Mouse (Mus musculus) A20 (cell line): ENCODE measurements at regions not wholly inside any gene's neighbourhood (a gene's known extent, or its start where the extent isn't known, plus 50 kb on each side); places are given as distances from the start of the nearest gene placed in this dataset.

ENCODE experiments used
- DNase-seq: peaks from one replicate; pipeline ENCODE4 v3.0.0-alpha.2; 2011; ENCODE audit warnings: low read depth, low spot score

DNA sequence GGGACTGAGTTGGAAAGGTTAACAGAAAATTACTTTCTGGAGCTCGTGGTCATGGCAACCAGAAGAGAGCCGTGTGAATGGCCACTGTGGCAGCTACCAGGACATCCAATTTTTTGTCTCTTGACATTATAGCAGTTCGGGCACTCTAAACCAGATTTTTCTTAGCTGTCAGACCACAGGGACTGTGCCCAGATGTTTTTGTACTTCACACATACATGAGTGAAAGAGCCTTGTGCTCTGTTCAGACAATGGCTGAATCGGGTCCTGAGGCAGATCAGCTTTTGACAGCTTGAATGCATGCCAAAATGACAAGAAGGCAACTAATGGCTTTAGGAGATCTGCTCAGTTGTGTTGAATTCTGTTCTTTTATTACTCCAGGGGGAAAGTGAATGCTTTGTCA lies 505.2 kb upstream of the Pdzrn3 start:
- no peak for DNase-seq

DNA sequence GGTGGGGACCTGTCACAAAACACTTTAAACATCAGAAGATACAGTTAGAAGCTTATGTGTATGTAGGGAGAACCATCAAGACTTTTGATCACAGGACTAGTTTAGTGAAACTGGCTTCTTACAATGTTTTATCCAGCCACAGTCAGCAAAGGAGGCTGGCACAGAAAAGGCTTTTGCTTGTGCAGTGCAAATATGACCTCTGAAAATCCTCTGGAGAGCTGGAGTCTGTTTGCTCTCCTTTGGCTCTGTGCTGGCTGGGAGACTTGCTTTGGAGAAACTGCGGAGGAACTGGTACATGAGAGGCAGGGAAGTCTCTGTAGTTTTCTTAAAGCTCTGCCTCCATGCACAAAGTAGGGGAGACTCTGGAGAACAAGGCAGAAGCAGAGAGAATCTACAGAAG lies 497.2 kb upstream of the Pdzrn3 start:
- no peak for DNase-seq

GRCm38 (mm10) chr6:101858895-101859294 lies 481.2 kb upstream of the Pdzrn3 start:
- no peak for DNase-seq

DNA sequence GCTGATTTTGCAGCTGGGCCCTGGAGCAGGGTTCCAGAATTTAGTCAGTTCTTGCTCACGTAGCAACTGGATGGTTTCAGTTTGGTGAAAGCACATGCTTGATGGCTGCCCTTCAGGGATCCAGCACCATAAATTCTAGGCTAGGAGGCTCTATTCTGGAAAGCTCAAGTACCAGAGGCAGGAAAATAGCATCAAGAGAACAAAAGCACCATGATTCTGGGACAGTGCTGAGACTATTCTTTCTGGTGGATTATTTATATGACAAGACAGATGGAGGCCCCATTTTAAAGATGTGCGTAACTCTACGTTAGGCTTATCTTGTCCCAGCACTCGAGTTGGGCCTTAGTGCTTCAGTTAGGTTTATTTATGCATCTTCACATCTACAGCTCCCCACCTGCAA lies 463.0 kb upstream of the Pdzrn3 start:
- DNase-seq, result no peak

GRCm38 (mm10) chr6:101837563-101837962 lies 459.9 kb upstream of the Pdzrn3 start:
- DNase-seq, result no peak

- no peak for DNase-seq
Measured at GRCm38 (mm10) chr6:101793986-101794385, 416.3 kb upstream of the Pdzrn3 start.

- peak; percentile 39 for DNase-seq
Measured at GRCm38 (mm10) chr6:101777864-101778263, 400.2 kb upstream of the Pdzrn3 start.

DNA sequence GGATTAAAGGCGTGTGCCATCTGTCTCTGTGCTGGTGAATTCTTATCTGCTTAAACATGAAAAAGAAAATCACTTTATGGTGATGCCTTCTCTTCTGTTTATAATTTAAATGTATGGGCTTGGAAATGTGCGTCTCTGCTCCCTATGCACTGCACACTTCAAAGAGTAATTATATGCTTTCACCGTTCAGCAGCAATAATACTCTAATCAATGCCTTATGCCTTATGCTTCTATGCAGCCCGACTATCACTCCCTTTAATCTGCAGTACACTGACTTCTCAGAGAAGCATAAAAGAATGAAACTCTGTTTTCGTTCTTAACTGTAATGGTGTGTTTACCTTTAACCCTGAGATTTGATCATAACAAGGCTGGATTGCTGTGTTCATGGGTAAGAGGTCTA lies 395.5 kb upstream of the Pdzrn3 start:
- DNase-seq, result no peak

GRCm38 (mm10) chr6:101735107-101735506 lies 357.4 kb upstream of the Pdzrn3 start:
- DNase-seq, result no peak

DNA sequence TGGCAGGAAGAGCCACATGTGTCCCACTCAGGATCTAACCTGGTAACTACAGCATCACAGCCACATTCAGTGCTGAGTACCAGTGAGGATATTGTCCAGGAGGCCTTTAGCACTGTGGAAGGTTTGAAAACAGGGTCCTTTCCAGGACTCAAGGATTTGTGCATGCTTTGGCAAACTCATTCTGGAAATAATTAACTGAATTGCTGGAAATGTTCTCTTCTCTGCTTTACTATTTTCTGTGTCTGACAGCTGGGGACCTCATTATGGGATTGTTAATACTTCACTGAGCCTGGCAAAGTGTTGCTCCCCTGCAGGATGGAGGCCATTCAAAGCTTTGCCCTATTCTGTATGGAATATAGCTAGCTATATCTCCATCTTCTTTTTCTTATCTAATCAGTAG lies 342.8 kb upstream of the Pdzrn3 start:
- no peak for DNase-seq

GRCm38 (mm10) chr6:101689684-101690083 lies 312.0 kb upstream of the Pdzrn3 start:
- no peak for DNase-seq

DNA sequence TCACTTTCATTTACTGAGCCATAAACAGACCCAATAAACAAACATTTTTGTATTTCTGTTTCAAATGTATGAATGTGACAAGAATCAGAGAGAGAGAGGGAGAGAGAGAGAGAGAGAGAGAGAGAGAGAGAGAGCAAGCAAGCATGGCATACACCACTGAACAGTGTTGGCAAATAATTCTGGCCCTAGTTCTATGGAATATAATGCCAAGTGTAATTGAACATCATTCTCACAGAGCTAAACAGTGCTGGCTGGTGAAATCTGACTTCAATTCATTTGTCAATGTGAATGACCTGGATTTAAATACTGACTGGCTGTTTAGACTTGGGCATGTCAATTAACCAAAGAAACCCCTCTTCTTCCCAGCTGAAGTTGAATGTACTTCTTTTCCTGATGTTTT lies 308.9 kb upstream of the Pdzrn3 start:
- DNase-seq, result no peak

GRCm38 (mm10) chr6:101685734-101686133 lies 308.0 kb upstream of the Pdzrn3 start:
- DNase-seq, result no peak

- peak; percentile 8 for DNase-seq
Measured at GRCm38 (mm10) chr6:101684390-101684789, 306.7 kb upstream of the Pdzrn3 start.

DNA sequence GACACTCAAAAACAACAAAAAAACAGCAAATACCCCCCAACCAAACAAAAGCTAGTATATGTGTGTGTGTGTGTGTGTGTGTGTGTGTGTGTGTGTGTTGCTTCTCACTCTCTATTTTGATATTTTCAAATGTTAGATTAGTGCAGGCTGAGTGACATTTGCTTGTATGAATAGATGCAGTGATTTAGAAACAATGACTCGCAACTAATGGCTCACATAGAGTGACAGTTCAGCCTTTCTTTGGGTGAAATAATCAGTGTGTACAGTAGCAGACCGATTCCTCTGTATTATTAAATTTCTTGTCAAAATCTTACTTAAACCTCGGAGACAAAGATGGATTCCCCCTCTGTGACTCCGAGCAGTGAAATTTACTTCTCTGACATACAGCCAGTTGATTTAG lies 297.1 kb upstream of the Pdzrn3 start:
- DNase-seq, result no peak

- no peak for DNase-seq
Measured at GRCm38 (mm10) chr6:101670770-101671169, 293.1 kb upstream of the Pdzrn3 start.

GRCm38 (mm10) chr6:101669118-101669845 lies 291.6 kb upstream of the Pdzrn3 start:
- DNase-seq, result no peak

DNA sequence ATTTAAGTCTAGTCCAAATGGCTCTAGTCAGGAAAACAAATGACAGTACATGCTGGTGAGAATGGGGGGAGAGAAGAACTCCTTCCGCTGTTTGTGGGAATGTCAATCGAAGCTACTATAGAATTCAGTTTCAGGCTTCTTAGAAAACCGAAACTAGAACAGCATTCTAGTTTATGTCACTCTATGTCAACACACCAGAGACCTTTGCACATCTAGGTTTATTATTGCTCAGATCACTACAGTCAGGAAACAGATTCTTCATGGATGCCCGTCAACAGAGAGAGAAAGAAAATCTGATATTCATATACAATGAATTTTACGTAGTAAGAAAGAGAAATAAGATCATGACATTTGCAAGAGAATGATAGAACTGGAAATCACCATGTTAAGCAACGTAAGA lies 276.7 kb upstream of the Pdzrn3 start:
- no peak for DNase-seq

GRCm38 (mm10) chr6:101650348-101650747 lies 272.7 kb upstream of the Pdzrn3 start:
- DNase-seq, result peak; percentile 2

DNA sequence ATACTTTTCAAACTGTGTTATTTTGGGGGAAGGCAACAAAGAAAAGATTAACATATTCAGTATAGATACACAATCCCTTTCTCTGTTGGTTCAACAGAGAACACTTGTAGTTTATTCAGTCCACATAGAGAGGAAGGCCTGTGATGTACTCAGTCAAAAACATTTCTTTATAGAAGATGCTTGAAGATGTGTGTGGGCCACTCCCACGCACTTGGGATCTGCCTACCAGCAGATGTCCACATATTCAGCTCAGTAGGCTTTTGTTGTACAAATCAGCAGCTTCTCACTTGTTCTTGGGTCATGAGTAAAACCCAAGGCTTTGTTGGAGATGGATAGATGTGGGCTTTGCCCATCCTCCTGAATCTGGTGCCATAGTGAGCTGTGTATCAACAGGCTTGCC lies 239.6 kb upstream of the Pdzrn3 start:
- DNase-seq, result no peak

DNA sequence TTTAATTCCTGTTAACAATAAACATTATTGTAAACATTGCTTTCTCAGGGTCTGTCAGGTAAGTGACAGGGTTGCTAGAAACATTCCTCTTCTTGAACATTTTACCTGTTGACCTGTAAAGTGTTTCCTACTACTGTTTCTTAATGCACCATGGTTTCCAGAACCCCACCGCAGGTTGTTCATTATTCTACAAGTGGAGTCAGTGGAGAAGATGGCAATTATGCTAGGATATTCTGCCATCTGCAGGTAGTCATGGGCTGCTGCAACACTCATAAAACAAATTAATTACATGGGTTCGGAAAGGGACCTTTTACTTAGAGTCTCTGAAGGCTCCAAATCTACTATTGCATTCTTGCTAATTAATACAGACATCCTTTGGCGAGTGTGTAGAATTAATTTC lies 239.1 kb upstream of the Pdzrn3 start:
- no peak for DNase-seq

DNA sequence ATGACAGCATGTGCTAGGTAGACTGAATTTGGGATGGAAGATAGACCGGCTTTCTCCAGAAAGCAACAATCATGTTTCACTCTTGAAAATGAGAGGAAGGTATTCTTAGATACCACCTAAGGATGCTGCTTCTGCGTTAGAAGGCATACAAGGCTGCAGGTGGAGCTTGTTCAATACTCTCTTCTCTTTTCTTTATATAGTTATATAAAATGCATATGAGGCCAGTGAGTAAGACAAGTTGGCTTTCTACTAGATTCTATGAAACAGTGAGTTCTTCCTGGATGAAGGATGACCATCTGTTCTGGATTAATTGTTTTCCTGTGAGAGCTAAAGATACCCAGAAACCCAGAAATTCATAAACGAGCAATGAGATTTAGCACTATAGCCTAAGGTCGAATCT lies 231.3 kb upstream of the Pdzrn3 start:
- no peak for DNase-seq

DNA sequence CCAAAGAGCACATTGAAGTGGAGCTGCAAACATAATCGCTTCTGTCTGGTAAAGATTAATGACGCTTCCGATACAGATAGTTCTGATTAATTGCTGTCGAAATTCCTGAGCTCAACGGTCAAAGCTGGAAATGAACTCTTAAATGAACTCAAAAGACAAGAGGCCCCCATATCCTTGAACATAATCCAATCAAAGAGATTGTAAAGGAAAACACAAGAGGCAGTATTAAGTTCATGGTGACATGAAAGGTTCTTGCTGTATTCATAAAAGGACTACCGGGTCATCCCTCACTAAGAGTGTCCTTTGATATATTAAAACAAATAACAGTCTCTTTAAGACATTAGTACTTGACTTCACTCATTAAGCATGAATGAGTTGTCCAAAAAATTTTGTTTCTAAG lies 225.4 kb upstream of the Pdzrn3 start:
- DNase-seq, result no peak

- DNase-seq, result no peak
Measured at GRCm38 (mm10) chr6:101596995-101597394, 219.3 kb upstream of the Pdzrn3 start.
